Mouse (Mus musculus) neural tube, postnatal 0 days (tissue): ENCODE results near the gene Prmt2. TPM values are rescaled to one million over a fixed set of nuclear protein-coding genes. Genes with fewer than 3 reads are reported as not detected.

Experiments
- microRNA counts: library from miRNA; unstranded; fragments of <30 nt; microRNA quantifications from one replicate; lab custom pipeline; 2015
- microRNA-seq: library from miRNA; unstranded; fragments of <30 nt; microRNA quantifications from one replicate; pipeline ENCODE4, GENCODE M21; 2016
- polyA plus RNA-seq: library from polyadenylated mRNA; unstranded; fragments of >200 nt; fragmentation: Nextera tagmentation; extraction: Ambion mirVana; gene quantifications from 2 replicates; pipeline ENCODE4 v1.2.1, GENCODE M21; 2015

Gene Prmt2
- polyA plus RNA-seq, result 231 and 271 TPM in 2 replicates

GRCm38 (mm10) chr10:76237341-76238225, at the start of gene Prmt2:
Gene Prmt2 (minus strand): TSS chr10:76237865.

GRCm38 (mm10) chr10:76253536-76253935, 15.9 kb upstream of the Prmt2 start, which contains the start of gene S100b:
Gene S100b (plus strand): TSS chr10:76253853.

MicroRNA genes within 50 kb of the gene (microRNA counts, 519-probe panel; counts per million panel counts)
- 40.5 counts per million for microRNA mmu-miR-678 (lab: Ali Mortazavi, UCI)

Small RNA genes within 50 kb of the gene (microRNA-seq; reads per million reads assigned to microRNA genes)
- 0.87 reads per million for gene Mir678

Other genes starting within 250 kb of the Prmt2 start
- gene Zfp280b, start 205.2 kb downstream of the Prmt2 start, polyA plus RNA-seq, result 7.8 and 10.4 TPM in 2 replicates
- not detected in 2 replicates for gene Slc5a4b, start 126.9 kb downstream of the Prmt2 start, polyA plus RNA-seq
- 0.14 TPM in 1 of 2 replicates, not detected in the other for gene Slc5a4a, start 90.4 kb downstream of the Prmt2 start, polyA plus RNA-seq
- gene S100b, start 16.0 kb upstream of the Prmt2 start, polyA plus RNA-seq, result 35.8 and 42.6 TPM in 2 replicates
- gene Dip2a, start 107.4 kb upstream of the Prmt2 start, polyA plus RNA-seq, result 14.0 and 17.5 TPM in 2 replicates
- gene AC141477.1, start 202.6 kb upstream of the Prmt2 start, polyA plus RNA-seq, result not detected in 2 replicates
- 3.9 and 5.4 TPM in 2 replicates for gene Pcnt, start 204.9 kb upstream of the Prmt2 start, polyA plus RNA-seq
- gene 2610028H24Rik, start 211.2 kb upstream of the Prmt2 start, polyA plus RNA-seq, result not detected in 2 replicates
- 46.6 and 50.0 TPM in 2 replicates for gene Mcm3ap, start 231.1 kb upstream of the Prmt2 start, polyA plus RNA-seq
- gene Ybey, start 231.2 kb upstream of the Prmt2 start, polyA plus RNA-seq, result 4.1 and 4.3 TPM in 2 replicates